In the genomic region with DNA sequence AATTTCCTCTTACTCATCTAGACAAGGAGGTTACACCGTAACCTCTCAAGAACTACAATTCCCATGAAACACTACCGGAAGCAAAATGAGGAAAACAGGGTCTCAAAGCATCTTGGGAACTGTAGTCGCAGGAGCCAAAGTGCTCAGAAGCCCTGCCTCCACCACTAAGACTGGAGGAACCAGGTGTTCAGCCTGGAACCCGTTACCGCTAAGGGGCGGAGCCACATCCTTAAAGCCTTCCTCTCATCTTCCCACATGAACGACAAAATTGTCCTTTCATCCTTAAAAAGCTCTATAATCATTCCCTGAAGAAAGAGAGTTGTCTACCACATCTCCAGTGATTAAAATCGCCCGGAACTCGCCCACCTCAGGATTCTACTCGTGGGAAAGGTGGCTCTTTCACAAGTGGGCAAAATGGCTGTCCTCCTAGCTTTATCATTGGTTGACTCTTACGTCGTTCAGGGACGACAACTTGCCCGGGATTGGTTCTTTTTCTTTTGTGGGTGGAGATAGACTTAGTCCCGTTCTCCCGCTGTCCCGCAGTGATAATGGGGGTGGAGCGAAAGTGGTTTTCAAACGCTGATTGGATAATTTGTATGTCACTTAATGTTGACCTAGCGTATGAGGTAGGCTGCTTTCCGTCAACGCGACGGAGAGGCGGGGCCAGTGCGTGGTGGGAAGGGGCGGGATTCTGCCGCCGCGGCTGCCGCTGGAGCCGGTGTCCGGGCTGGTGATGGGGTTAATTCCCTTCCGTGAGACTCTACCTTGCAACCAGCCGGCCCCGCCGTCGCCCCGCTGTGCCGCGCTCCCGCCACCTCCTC, we compare ENCODE assay signal across 8 mouse cellular contexts. TPM values are rescaled to one million over a fixed set of nuclear protein-coding genes. Genes with fewer than 3 reads are reported as not detected.
DNase-seq lines count a peak whose midpoint lies in the region; ATAC-seq lines count a peak whose summit lies in the region.

A gene (minus strand): TSS at position 407 of the 821 bp plus-strand sequence.
A gene (plus strand): TSS at position 661 of the 821 bp plus-strand sequence.

- H3K4me1 ChIP-seq in hindbrain, embryonic 16.5 days (ENCODE audit: control insufficient read depth, insufficient read depth, low read depth, low read length), result peaks cover 10% of the 10 kb centered on the region

- peak within 1 kb of the TSS; percentile 83 for H3K27ac ChIP-seq in hindbrain, embryonic 16.5 days (ENCODE audit: low read depth, low read length)
- H3K27ac ChIP-seq in macrophage, result peak within 1 kb of the TSS; percentile 78

- DNase-seq in WW6 (ENCODE audit: low read depth, low spot score), result peak; percentile 97
- peak; percentile 84 to 95 for DNase-seq in cerebellum, postnatal 4 days (ENCODE audit: low spot score in 2 of 2)
- peak; percentile 99 for DNase-seq in gastrocnemius, adult 18-20 months (ENCODE audit: low spot score)
- peak; percentile 92 to 96 for DNase-seq in left cerebral cortex, adult 18-20 months (ENCODE audit: low spot score in 2 of 2)
- peak; percentile 99 for DNase-seq in right cerebral cortex, adult 18-20 months
- DNase-seq in urinary bladder, postnatal 10 days (ENCODE audit: low spot score), result peak; percentile 79

- peak within 1 kb of the TSS; percentile 78 for H3K9ac ChIP-seq in hindbrain, embryonic 16.5 days (ENCODE audit: low read depth, low read length)

- H3K79me2 ChIP-seq in macrophage (ENCODE audit: inconsistent target), result peaks cover 43% of the 10 kb centered on the region

- H3K4me3 ChIP-seq in hindbrain, embryonic 16.5 days (ENCODE audit: low read length), result peak within 1 kb of the TSS; percentile 64
- peak within 1 kb of the TSS; percentile 69 for H3K4me3 ChIP-seq in macrophage (ENCODE audit: inconsistent target)

- no peaks in the 10 kb centered on the region for H3K27me3 ChIP-seq in hindbrain, embryonic 16.5 days (replicated peaks; ENCODE audit: control insufficient read depth, insufficient read depth, low read length)

- WGBS in hindbrain, embryonic 16.5 days, result under 1% methylated on average over 43 of the region's 43 CpGs
- under 1% methylated on average over 42 of the region's 43 CpGs for WGBS in macrophage (ENCODE audit: missing documents)

- peak; percentile 98 for ATAC-seq in hindbrain, embryonic 16.5 days

- H3K9me3 ChIP-seq in hindbrain, embryonic 16.5 days (ENCODE audit: control insufficient read depth, low read length), result no peaks in the 10 kb centered on the region

- H3K36me3 ChIP-seq in hindbrain, embryonic 16.5 days (ENCODE audit: control insufficient read depth, insufficient read depth, low read length), result no peaks in the 10 kb centered on the region
- no peaks in the 10 kb centered on the region for H3K36me3 ChIP-seq in macrophage (ENCODE audit: inconsistent target)

- peak within 1 kb of the TSS; percentile 70 for H3K4me2 ChIP-seq in hindbrain, embryonic 16.5 days (ENCODE audit: low read length)

RNA-seq across cellular contexts. Expression of the first gene that starts in this region (rescaled TPM):
- total RNA-seq in gastrocnemius, adult 18-20 months (2021), result 1 to 10 TPM; 5.6 to 5.7 TPM
- polyA plus RNA-seq in hindbrain, embryonic 16.5 days (2015; fragmentation: Nextera tagmentation; extraction: Ambion mirVana), result 3.3 and 4.6 TPM in 2 replicates
- 1 to 10 TPM; 6.9 to 7.4 TPM for total RNA-seq in left cerebral cortex, adult 18-20 months (2021)
- total RNA-seq in macrophage (2018; cell fraction: chromatin; rRNA removed), result 10 to 100 TPM in 17 of 26 experiments, 1 to 10 TPM in 9; 2.8 to 62.1 (median 13.5) TPM
- total RNA-seq in macrophage (2018; cell fraction: cytosol; rRNA removed), result 1 to 10 TPM; 2.0 to 9.7 (median 3.9) TPM
- total RNA-seq in macrophage (2018; cell fraction: nucleus; rRNA removed), result 100 to 1,000 TPM in 1 of 26 experiments, 10 to 100 TPM in 11, 1 to 10 TPM in 14; 1.9 to 118 (median 8.2) TPM
- polyA plus RNA-seq in macrophage (2018), result 3.8 to 38.9 TPM (median 8.1 TPM) in 3 replicates

RNA-seq across cellular contexts. Expression of the second gene that starts in this region (rescaled TPM):
- 10 to 100 TPM; 69.7 to 78.6 TPM for total RNA-seq in gastrocnemius, adult 18-20 months (2021)
- polyA plus RNA-seq in hindbrain, embryonic 16.5 days (2015; fragmentation: Nextera tagmentation; extraction: Ambion mirVana), result 74.9 and 79.6 TPM in 2 replicates
- total RNA-seq in left cerebral cortex, adult 18-20 months (2021), result 100 to 1,000 TPM; 409 to 438 TPM
- 100 to 1,000 TPM in 23 of 26 experiments, 10 to 100 TPM in 3; 70.9 to 436 (median 258) TPM for total RNA-seq in macrophage (2018; cell fraction: chromatin; rRNA removed)
- 10 to 100 TPM; 42.6 to 80.6 (median 54.7) TPM for total RNA-seq in macrophage (2018; cell fraction: cytosol; rRNA removed)
- total RNA-seq in macrophage (2018; cell fraction: nucleus; rRNA removed), result 100 to 1,000 TPM in 18 of 26 experiments, 10 to 100 TPM in 8; 51.2 to 648 (median 135) TPM
- 43.5 to 128 TPM (median 109 TPM) in 3 replicates for polyA plus RNA-seq in macrophage (2018)

Comparison
In these comparisons a context has a peak if more than half of its experiments do, and no peak if none do; other contexts are left out.
1. Peak in every context shown above with its lines: DNase-seq, ATAC-seq, H3K4me3 ChIP-seq and H3K27ac ChIP-seq.
2. RNA of the second gene that starts in this region (total RNA-seq): 409 to 438 TPM in left cerebral cortex, adult 18-20 months; 69.7 to 78.6 TPM in gastrocnemius, adult 18-20 months; every median in the first group is over 4 times any median in the second.